Mouse (Mus musculus): ENCODE results near the gene Cacna1s.

DNA sequence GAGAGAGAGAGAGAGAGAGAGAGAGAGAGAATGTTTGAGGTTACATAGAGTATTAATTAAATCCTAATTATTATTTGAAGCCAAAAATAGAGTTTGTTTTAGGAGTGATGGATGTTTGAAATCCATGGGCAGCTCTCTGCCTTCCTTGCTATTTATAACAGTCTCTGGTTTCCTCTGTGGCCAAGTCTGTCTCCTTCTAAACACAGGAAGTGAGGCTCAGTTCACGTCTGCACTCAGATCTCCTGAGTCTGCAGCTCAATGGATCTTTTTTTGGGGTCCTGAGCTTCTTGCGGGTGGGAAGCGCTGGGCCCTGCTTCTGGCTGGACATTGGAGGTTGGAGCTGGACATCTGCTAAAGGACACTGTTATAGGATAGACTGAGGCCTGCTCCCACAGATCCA, 75.3 kb downstream of the Cacna1s start:
- TF ChIP-seq CTCF (IDR thresholded peaks at IDR 0.05; ENCODE audit: low read depth): no peak
- TF ChIP-seq EP300 (IDR thresholded peaks at IDR 0.05; ENCODE audit: low read depth): no peak
